Mouse (Mus musculus) liver, postnatal 0 days (tissue): ENCODE measurements around the gene Agbl3.

ENCODE experiments used
- CTCF ChIP-seq: sonication (generic); IDR thresholded peaks from 2 replicates; pipeline ENCODE4 v1.5.1; 2016; ENCODE audit warnings: antibody characterized with exemption, low read depth
- EP300 ChIP-seq: IDR thresholded peaks from 2 replicates; pipeline ENCODE4 v1.6.1; 2016; ENCODE audit warnings: antibody characterized with exemption, low read depth, mild to moderate bottlenecking

GRCm38 (mm10) chr6:34770491-34770890, 9.7 kb upstream of the Agbl3 start:
- TF ChIP-seq CTCF (no peak), EP300 (no peak)
